Mouse (Mus musculus): Measurements from ENCODE around the gene Klhl33.
"Not testable (repeated sequence)": the region's sequence is repeated elsewhere in the genome, so short reads cannot be mapped to it uniquely, and the experiment has no call there.

Klhl33 gene

GRCm38 (mm10) chr14:50903973-50904827, 6.9 kb upstream of the Klhl33 start:
- no peak for DNase-seq (ENCODE audit: low spot score)

- DNase-seq (ENCODE audit: low spot score) = not testable (repeated sequence)
These were observed 685 bp upstream of the Klhl33 start for GRCm38 (mm10) chr14:50897992-50898391.

- DNase-seq (ENCODE audit: low spot score) = no peak
These were observed 447 bp downstream of the Klhl33 start for GRCm38 (mm10) chr14:50896747-50897373.

GRCm38 (mm10) chr14:50895985-50896746, 1.1 kb downstream of the Klhl33 start:
- peak; percentile 44 for DNase-seq (ENCODE audit: low spot score)

- DNase-seq (ENCODE audit: low spot score) = no peak
These were observed 1.9 kb downstream of the Klhl33 start for GRCm38 (mm10) chr14:50895407-50895806.

- no peak for DNase-seq (ENCODE audit: low spot score)
These were observed 4.5 kb downstream of the Klhl33 start for GRCm38 (mm10) chr14:50892541-50893459.

- DNase-seq (ENCODE audit: low spot score) = no peak
These were observed 5.2 kb downstream of the Klhl33 start for GRCm38 (mm10) chr14:50892091-50892490.

- no peak for DNase-seq (ENCODE audit: low spot score)
These were observed 5.7 kb downstream of the Klhl33 start for GRCm38 (mm10) chr14:50891621-50892020.

- DNase-seq (ENCODE audit: low spot score) = no peak
These were observed 20.9 kb downstream of the Klhl33 start for GRCm38 (mm10) chr14:50876236-50876950.

GRCm38 (mm10) chr14:50875591-50876230, 21.6 kb downstream of the Klhl33 start:
- DNase-seq (ENCODE audit: low spot score) = no peak

GRCm38 (mm10) chr14:50875175-50875574, 22.1 kb downstream of the Klhl33 start:
- no peak for DNase-seq (ENCODE audit: low spot score)

- DNase-seq (ENCODE audit: low spot score) = no peak
These were observed 26.0 kb downstream of the Klhl33 start for GRCm38 (mm10) chr14:50871284-50871683.

- peak; percentile 11 for DNase-seq (ENCODE audit: low spot score)
These were observed 26.5 kb downstream of the Klhl33 start for GRCm38 (mm10) chr14:50870805-50871143.

GRCm38 (mm10) chr14:50869889-50870804, 27.2 kb downstream of the Klhl33 start, which contains the start of gene Tep1:
Tep1 (minus strand) TSS chr14:50870560.
- DNase-seq (ENCODE audit: low spot score) = peak; percentile 66

GRCm38 (mm10) chr14:50868656-50869055, 28.7 kb downstream of the Klhl33 start:
- DNase-seq (ENCODE audit: low spot score) = no peak

GRCm38 (mm10) chr14:50868211-50868610, 29.1 kb downstream of the Klhl33 start:
- DNase-seq (ENCODE audit: low spot score) = no peak

GRCm38 (mm10) chr14:50866966-50867365, 30.3 kb downstream of the Klhl33 start:
- DNase-seq (ENCODE audit: low spot score) = no peak

GRCm38 (mm10) chr14:50865005-50865404, 32.3 kb downstream of the Klhl33 start:
- not testable (repeated sequence) for DNase-seq (ENCODE audit: low spot score)

GRCm38 (mm10) chr14:50862641-50863040, 34.7 kb downstream of the Klhl33 start:
- DNase-seq (ENCODE audit: low spot score) = no peak

Measured in urinary bladder, postnatal 25 days (tissue).